22 mouse cellular contexts compared by ENCODE assay signal in the genomic region with DNA sequence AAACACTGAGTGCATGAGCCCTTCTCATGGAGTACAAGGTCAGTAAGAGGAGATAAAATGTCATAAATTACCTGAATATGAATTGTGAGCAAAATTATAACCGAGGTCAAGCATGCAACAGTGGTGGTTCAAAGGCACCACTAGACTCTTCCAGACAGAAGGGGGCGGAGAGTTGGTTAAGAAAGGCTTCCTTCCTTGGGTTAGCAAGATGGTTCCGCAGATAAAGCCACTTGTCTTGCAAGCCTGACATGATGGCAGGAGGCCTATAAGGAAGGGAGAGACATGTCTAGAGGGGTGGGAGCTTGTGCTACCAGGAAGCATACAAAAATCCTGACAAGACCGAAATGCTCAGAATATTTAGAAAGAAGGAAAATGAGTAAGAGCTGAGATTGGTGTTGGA. TPM values are rescaled to one million over a fixed set of nuclear protein-coding genes. Genes with fewer than 3 reads are reported as not detected.
DNase-seq lines count a peak whose midpoint lies in the region; ATAC-seq and TF ChIP-seq lines count a peak whose summit lies in the region.
"Had no signal": no experiment of that assay in that cellular context is flagged by ENCODE, and none has a peak within 500 bp of the region (broad histone marks: within the 10 kb centered on the region; RNA-seq: fewer than 3 reads in every experiment).

No protein-coding gene starts in this region.

- H3K27me3 ChIP-seq in kidney, adult 2 months (replicated peaks; ENCODE audit: control insufficient read depth, insufficient read depth, low read length), result no peaks in the 10 kb centered on the region
- H3K27me3 ChIP-seq in kidney, embryonic 16.5 days (ENCODE audit: insufficient read depth, low read length), result no peaks in the 10 kb centered on the region
- H3K27me3 ChIP-seq in hindbrain, embryonic 12.5 days, result peaks cover 35% of the 10 kb centered on the region
- H3K27me3 ChIP-seq: intestine, embryonic 15.5 days had no signal

- H3K9ac ChIP-seq in kidney, embryonic 16.5 days (replicated peaks; ENCODE audit: low read length), result no peak overlapping the region
- H3K9ac ChIP-seq in hindbrain, embryonic 12.5 days, result no peak overlapping the region
- H3K9ac ChIP-seq: embryonic facial prominence, embryonic 12.5 days; forebrain, embryonic 15.5 days; heart, embryonic 12.5 days; hindbrain, embryonic 13.5 days; intestine, embryonic 15.5 days had no signal

- ATAC-seq in kidney, embryonic 16.5 days (ENCODE audit: low FRiP score, low TSS enrichment), result no peak
- peak; percentile 27; the same call in 1 of the 2 replicates for ATAC-seq in megakaryocyte progenitor cell, adult 5-6 weeks (replicated peaks; ENCODE audit: poor library complexity)
- ATAC-seq in hindbrain, embryonic 12.5 days (ENCODE audit: low FRiP score), result no peak
- ATAC-seq: forebrain, embryonic 15.5 days; hindbrain, postnatal 0 days; intestine, embryonic 15.5 days had no signal

- no peak overlapping the region for H3K4me2 ChIP-seq in kidney, embryonic 16.5 days (replicated peaks; ENCODE audit: low read depth, low read length)
- H3K4me2 ChIP-seq in hindbrain, embryonic 12.5 days (replicated peaks), result no peak overlapping the region
- H3K4me2 ChIP-seq: embryonic facial prominence, embryonic 12.5 days; forebrain, embryonic 15.5 days; heart, embryonic 12.5 days; hindbrain, embryonic 13.5 days; intestine, embryonic 15.5 days had no signal

- no peaks in the 10 kb centered on the region for H3K36me3 ChIP-seq in kidney, adult 2 months (ENCODE audit: control insufficient read depth, insufficient read depth, low read length)
- H3K36me3 ChIP-seq in kidney, embryonic 16.5 days (ENCODE audit: insufficient read depth, low read length), result no peaks in the 10 kb centered on the region
- H3K36me3 ChIP-seq in hindbrain, embryonic 12.5 days, result no peaks in the 10 kb centered on the region
- H3K36me3 ChIP-seq: embryonic facial prominence, embryonic 12.5 days; forebrain, embryonic 15.5 days; heart, embryonic 12.5 days; hindbrain, embryonic 13.5 days; intestine, embryonic 15.5 days had no signal

- no peak for DNase-seq in kidney, adult 2 months
- DNase-seq in 416B (ENCODE audit: low read depth) (peak; percentile 98), MEL-GATA-1-ER (ENCODE audit: extremely low read depth, low read depth) (peak; percentile 64)
- DNase-seq in spleen, postnatal 14 days (ENCODE audit: low spot score in 2 of 2), result no peak
- DNase-seq: adrenal gland, adult 8-10 months; adrenal gland, postnatal 36 days; cerebellum, adult 2 months; cerebellum, postnatal 14 days had no signal

- H3K9me3 ChIP-seq in kidney, embryonic 16.5 days (ENCODE audit: low read length), result no peaks in the 10 kb centered on the region
- no peaks in the 10 kb centered on the region for H3K9me3 ChIP-seq in hindbrain, embryonic 12.5 days (replicated peaks)
- H3K9me3 ChIP-seq: embryonic facial prominence, embryonic 12.5 days; forebrain, embryonic 15.5 days; heart, embryonic 12.5 days; hindbrain, embryonic 13.5 days; intestine, embryonic 15.5 days had no signal

- H3K4me1 ChIP-seq in kidney, adult 2 months (ENCODE audit: control insufficient read depth, insufficient read depth, low read length), result peaks cover 25% of the 10 kb centered on the region
- H3K4me1 ChIP-seq in kidney, embryonic 16.5 days (ENCODE audit: insufficient read depth, low read length), result peaks cover 20% of the 10 kb centered on the region
- peaks cover 20% of the 10 kb centered on the region for H3K4me1 ChIP-seq in hindbrain, embryonic 12.5 days

- no peak for TF ChIP-seq CTCF in kidney, adult 2 months (conservative IDR thresholded peaks at IDR 0.05; ENCODE audit: insufficient read depth, insufficient read length, low read depth, low read length)

- 75% methylated on average over 4 of the region's 4 CpGs for WGBS in kidney, adult 2 months
- 69% methylated on average over 4 of the region's 4 CpGs for WGBS in kidney, embryonic 16.5 days
- 81% methylated on average over 4 of the region's 4 CpGs for WGBS in hindbrain, embryonic 12.5 days

- peak overlapping the region; percentile 44; the same call in 1 of the 2 replicates for H3K27ac ChIP-seq in kidney, adult 2 months (ENCODE audit: insufficient read depth, low read depth, low read length)
- no peak overlapping the region for H3K27ac ChIP-seq in kidney, embryonic 16.5 days (ENCODE audit: low read length)
- no peak overlapping the region for H3K27ac ChIP-seq in hindbrain, embryonic 12.5 days
- H3K27ac ChIP-seq: embryonic facial prominence, embryonic 12.5 days; forebrain, embryonic 15.5 days; hindbrain, embryonic 13.5 days; hindbrain, postnatal 0 days; intestine, embryonic 15.5 days had no signal

- no peak for TF ChIP-seq POLR2A in kidney, adult 2 months (IDR thresholded peaks at IDR 0.05; ENCODE audit: low read depth, low read length)

- no peak overlapping the region for H3K4me3 ChIP-seq in kidney, adult 2 months (ENCODE audit: insufficient read depth, low read depth, low read length)
- H3K4me3 ChIP-seq in kidney, embryonic 16.5 days (ENCODE audit: low read length), result no peak overlapping the region
- H3K4me3 ChIP-seq in hindbrain, embryonic 12.5 days, result no peak overlapping the region
- H3K4me3 ChIP-seq: embryonic facial prominence, embryonic 12.5 days; forebrain, embryonic 15.5 days; heart, embryonic 12.5 days; hindbrain, embryonic 13.5 days; intestine, embryonic 15.5 days had no signal

RNA-seq across cellular contexts. Expression of a gene that starts 2.5 kb away (rescaled TPM):
- polyA plus RNA-seq in kidney, adult 2 months (2012; rRNA removed), result 4.9 and 5.8 TPM in 2 replicates
- 1.5 and 2.7 TPM in 2 replicates for polyA plus RNA-seq in kidney, embryonic 16.5 days (2015; fragmentation: Nextera tagmentation; extraction: Ambion mirVana)
- total RNA-seq in megakaryocyte progenitor cell, adult 5-6 weeks (2015), result 10.4 and 15.0 TPM in 2 replicates
- 4.0 and 10.5 TPM in 2 replicates for total RNA-seq in megakaryocyte progenitor cell, adult 5-6 weeks (2017)
- polyA plus RNA-seq in hindbrain, embryonic 12.5 days (2016; fragmentation: Nextera tagmentation; extraction: Ambion mirVana), result 1.3 and 1.5 TPM in 2 replicates

RNA-seq across cellular contexts. Expression of a gene that starts 4.8 kb away (rescaled TPM):
- polyA plus RNA-seq in kidney, adult 2 months (2012; rRNA removed), result 17.3 and 26.6 TPM in 2 replicates
- polyA plus RNA-seq in kidney, embryonic 16.5 days (2015; fragmentation: Nextera tagmentation; extraction: Ambion mirVana), result 45.3 and 47.7 TPM in 2 replicates
- total RNA-seq in megakaryocyte progenitor cell, adult 5-6 weeks (2015), result 44.2 and 55.1 TPM in 2 replicates
- total RNA-seq in megakaryocyte progenitor cell, adult 5-6 weeks (2017), result 47.5 and 65.0 TPM in 2 replicates
- polyA plus RNA-seq in hindbrain, embryonic 12.5 days (2016; fragmentation: Nextera tagmentation; extraction: Ambion mirVana), result 22.6 and 26.8 TPM in 2 replicates
- total RNA-seq: gastrocnemius, adult 8-10 months; heart, adult 8-10 months had no signal

RNA-seq across cellular contexts. Expression of a gene that starts 11.6 kb away (rescaled TPM):
- 529 and 664 TPM in 2 replicates for polyA plus RNA-seq in kidney, adult 2 months (2012; rRNA removed)
- polyA plus RNA-seq in kidney, embryonic 16.5 days (2015; fragmentation: Nextera tagmentation; extraction: Ambion mirVana), result 73.5 and 89.4 TPM in 2 replicates
- 34.5 and 43.0 TPM in 2 replicates for total RNA-seq in megakaryocyte progenitor cell, adult 5-6 weeks (2015)
- total RNA-seq in megakaryocyte progenitor cell, adult 5-6 weeks (2017), result 49.6 and 53.9 TPM in 2 replicates
- 50.8 and 51.4 TPM in 2 replicates for polyA plus RNA-seq in hindbrain, embryonic 12.5 days (2016; fragmentation: Nextera tagmentation; extraction: Ambion mirVana)

RNA-seq across cellular contexts. Expression of a gene that starts 19.3 kb away (rescaled TPM):
- 10.8 and 51.9 TPM in 2 replicates for polyA plus RNA-seq in kidney, adult 2 months (2012; rRNA removed)
- 233 and 312 TPM in 2 replicates for polyA plus RNA-seq in kidney, embryonic 16.5 days (2015; fragmentation: Nextera tagmentation; extraction: Ambion mirVana)
- total RNA-seq in megakaryocyte progenitor cell, adult 5-6 weeks (2015), result 0.56 and 3.0 TPM in 2 replicates
- total RNA-seq in megakaryocyte progenitor cell, adult 5-6 weeks (2017), result 3.8 and 5.8 TPM in 2 replicates
- polyA plus RNA-seq in hindbrain, embryonic 12.5 days (2016; fragmentation: Nextera tagmentation; extraction: Ambion mirVana), result 59.3 and 105 TPM in 2 replicates

RNA-seq across cellular contexts. Expression of a gene that starts 20.7 kb away (rescaled TPM):
- 0.23 and 1.4 TPM in 2 replicates for polyA plus RNA-seq in kidney, adult 2 months (2012; rRNA removed)
- polyA plus RNA-seq in kidney, embryonic 16.5 days (2015; fragmentation: Nextera tagmentation; extraction: Ambion mirVana), result not detected in 2 replicates
- not detected in 2 replicates for total RNA-seq in megakaryocyte progenitor cell, adult 5-6 weeks (2015)
- not detected in 2 replicates for total RNA-seq in megakaryocyte progenitor cell, adult 5-6 weeks (2017)
- polyA plus RNA-seq in hindbrain, embryonic 12.5 days (2016; fragmentation: Nextera tagmentation; extraction: Ambion mirVana), result not detected in 2 replicates
- total RNA-seq: adrenal gland, postnatal 36 days; gastrocnemius, adult 8-10 months; heart, adult 8-10 months; heart, postnatal 25 days; hindbrain, postnatal 0 days had no signal
- polyA plus RNA-seq: cerebellum, adult 2 months; cortical plate, adult 2 months; embryonic facial prominence, embryonic 12.5 days; forebrain, embryonic 11.5 days; forebrain, embryonic 15.5 days; heart, embryonic 12.5 days; hindbrain, embryonic 13.5 days; hindbrain, postnatal 0 days; intestine, embryonic 15.5 days had no signal

Comparison
In these comparisons a context has a peak if more than half of its experiments do, and no peak if none do; other contexts are left out.
1. DNase-seq: peak in 416B (single experiment) and MEL-GATA-1-ER (single experiment); none in kidney, adult 2 months (single experiment) and spleen, postnatal 14 days (0 of 2).